Mouse (Mus musculus) gastrocnemius, postnatal 14 days (tissue): Measurements from ENCODE around the gene Anxa6. TPM values are rescaled to one million over a fixed set of nuclear protein-coding genes. Genes with fewer than 3 reads are reported as not detected.
A peak's percentile ranks its signal among the peaks of the same experiment; 100 is the strongest.

Experiments
- DNase-seq: peaks from one replicate; pipeline ENCODE4 v3.0.0; 2021; ENCODE audit warnings: mixed read lengths
- intact Hi-C: fragments of 180-260 bp; cut with DNase I; formaldehyde crosslinking; loops from one replicate; pipeline ENCODE4 v1.15.1; 2025; ENCODE audit warnings: low total_unique reads
- total RNA-seq, 2 experiments: library from RNA; stranded (reverse); gene quantifications; 2 replicates each; pipeline ENCODE4 v1.2.3; 2021

Anxa6 gene
- total RNA-seq, 2 experiments from 2014 or later = 222 to 236 TPM

GRCm38 (mm10) chr11:55011440-55011839 is 21.8 kb downstream of the Anxa6 start:
- DNase-seq = no peak
- intact Hi-C loops = no loop called here

DNA sequence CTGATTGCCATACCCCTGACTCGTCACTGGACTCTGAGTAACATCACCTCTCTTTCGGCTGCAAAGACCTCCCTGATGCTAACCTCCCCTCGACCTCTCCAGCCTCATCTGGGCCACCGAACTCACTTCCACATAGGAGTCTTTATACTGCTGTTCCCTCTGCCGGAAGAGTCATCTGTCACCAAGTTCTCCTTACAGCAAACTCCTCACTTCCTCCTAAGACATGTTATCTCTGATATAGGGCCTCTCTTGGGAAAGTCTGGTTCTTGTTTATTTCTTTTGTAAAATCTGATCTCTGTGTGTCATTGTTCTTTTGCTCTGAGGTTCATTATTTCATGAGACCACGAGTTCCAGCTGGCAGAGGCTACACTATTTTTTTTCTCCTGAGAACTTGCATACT is 25.0 kb downstream of the Anxa6 start:
- DNase-seq = no peak
- intact Hi-C loops = loop anchor here (10.0 kb wide), 1 partner anchor 147 kb away; the partner anchor contains the start of gene Slc36a3

DNA sequence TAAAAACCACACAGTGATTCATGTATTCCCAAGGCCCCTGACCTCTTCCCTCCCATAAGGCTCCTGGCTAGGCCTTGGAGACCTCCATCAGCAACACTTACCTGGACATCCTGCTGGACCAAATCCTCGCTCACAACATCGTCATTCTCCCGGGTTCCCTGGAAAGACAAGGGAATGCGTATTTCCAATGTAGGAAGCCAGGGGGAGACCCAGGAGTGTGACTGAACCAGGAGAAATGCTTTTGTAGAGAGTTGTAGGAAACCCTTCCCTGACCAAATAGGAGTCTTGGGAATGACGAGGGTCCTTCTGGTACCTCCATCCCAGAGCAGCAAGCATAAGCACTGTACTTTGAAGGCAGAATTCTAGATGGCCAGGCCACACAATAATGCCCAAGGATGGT is 27.6 kb downstream of the Anxa6 start:
- intact Hi-C loops = loop anchor here (10.0 kb wide), 1 partner anchor 149 kb away; the partner anchor contains the start of gene Slc36a3
- no peak for DNase-seq

- intact Hi-C loops = loop anchor here (10.0 kb wide), 1 partner anchor 150 kb away; the partner anchor contains the start of gene Slc36a3
- no peak for DNase-seq
Measured at GRCm38 (mm10) chr11:55004970-55005502, 28.2 kb downstream of the Anxa6 start.

DNA sequence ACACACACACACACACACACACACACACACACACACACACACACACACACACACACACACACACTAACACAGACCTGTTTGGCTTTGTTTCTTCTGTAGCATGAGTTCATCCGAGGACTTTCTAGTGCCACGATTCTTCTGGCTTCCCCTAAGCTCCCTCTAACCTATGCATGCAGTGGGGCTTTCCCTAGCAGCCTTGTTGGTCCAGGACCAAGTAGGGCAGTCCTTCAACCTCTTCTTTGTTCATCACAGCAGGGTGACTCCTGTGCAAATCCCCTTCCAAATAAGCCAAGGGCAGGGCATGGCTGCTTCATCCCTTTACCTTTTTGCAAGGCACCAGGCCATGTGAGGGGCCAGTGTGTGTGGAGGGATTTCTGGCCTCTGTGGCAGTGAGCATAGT is 34.5 kb downstream of the Anxa6 start:
- DNase-seq = no peak
- intact Hi-C loops = loop anchor here (2.0 to 10.0 kb wide), 2 partner anchors 38 to 86 kb away; no protein-coding TSS in a partner anchor

DNA sequence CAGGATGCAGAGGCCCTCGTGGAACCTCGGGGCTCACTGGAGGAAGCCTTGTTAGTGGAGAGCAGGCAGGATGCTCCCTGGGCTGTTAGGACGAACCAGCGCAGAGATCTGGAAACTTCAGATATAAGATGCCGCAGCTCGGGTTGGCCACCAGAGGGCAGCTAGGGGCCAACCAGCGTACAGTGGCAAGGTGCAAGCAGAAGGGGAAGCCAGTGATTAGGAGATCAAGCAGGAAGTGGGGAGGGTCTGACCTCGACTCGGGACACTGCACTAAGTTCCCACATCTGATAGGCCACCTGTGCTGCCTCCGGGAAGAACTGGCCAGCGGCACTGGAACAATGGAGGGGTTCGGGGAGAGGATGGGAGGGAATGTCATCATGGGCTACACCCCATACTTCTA is 35.0 kb downstream of the Anxa6 start:
- intact Hi-C loops = loop anchor here (2.0 to 10.0 kb wide), 2 partner anchors 39 to 87 kb away; no protein-coding TSS in a partner anchor
- DNase-seq = peak; percentile 52

DNA sequence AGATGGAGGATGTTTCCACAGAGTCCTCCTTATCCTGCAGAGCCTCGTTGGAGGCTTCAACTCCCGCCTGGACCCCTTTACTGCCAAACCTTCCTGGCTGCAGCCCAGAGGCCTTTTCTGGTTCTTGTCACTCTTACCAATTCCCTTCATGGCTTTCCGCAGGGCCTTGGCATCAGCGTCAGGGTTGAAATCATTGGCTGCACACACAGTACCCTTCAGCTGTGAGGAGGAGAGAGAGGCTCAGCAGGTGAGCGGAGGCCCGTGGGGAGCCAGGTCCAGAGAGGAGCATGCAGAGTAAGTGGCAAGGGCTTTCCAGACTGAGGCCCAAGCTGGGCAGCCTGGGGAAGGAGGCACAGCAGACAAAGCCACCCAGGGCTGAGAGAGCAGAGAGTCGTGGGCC is 37.1 kb downstream of the Anxa6 start:
- DNase-seq = no peak
- intact Hi-C loops = loop anchor here (10.0 kb wide), 1 partner anchor 89 kb away; no protein-coding TSS in a partner anchor

DNA sequence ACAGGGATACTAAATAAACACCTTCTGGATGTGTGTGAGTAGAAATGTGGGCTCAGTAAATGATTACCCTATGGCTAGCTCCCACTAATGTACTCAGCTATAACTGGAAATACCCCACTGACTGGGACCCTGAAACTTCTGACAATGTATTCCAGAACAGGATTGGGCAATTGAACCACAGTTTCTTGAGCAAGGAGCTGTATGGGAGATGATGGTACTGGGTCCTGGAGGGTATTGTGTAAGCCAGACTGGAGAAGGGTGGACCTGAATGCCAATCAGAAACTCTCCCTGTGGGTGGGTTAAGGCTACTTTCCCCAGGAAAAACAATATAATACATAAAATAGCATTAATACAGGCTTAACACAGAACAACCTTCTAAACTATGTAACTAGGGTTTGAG is 43.3 kb downstream of the Anxa6 start:
- DNase-seq = no peak
- intact Hi-C loops = loop anchor here (5.0 to 10.0 kb wide), 2 partner anchors 95 to 113 kb away; no protein-coding TSS in a partner anchor

DNA sequence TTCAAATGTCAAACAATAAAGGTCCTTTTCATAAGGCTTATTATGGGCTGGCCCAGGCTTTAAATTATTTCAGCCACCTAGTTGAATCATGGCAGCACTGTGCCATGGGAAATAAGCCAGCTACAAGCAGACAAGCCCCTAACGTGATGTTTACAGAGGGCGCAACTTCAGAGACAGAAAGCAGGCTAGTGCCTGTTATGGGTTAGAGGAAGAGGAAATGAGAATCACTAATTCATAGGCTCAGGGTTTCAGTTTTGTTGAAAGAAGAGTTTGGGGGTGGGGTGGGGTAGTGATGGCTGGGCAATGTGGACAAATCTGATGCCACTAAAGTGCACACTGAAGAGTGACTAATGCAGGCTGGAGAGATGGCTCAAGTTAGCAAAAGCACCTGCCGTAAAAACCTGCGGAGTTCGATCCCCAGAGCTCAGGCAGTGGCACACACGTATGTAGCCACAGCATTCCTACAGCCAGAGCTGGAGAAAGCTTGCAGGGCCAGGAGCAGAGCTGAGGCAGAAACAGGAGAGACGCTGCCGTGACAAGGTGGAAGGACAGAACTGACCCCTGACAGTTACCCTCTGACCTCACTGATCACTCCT is 44.4 kb downstream of the Anxa6 start:
- DNase-seq = no peak
- intact Hi-C loops = loop anchor here (5.0 kb wide), 1 partner anchor 112 kb away; no protein-coding TSS in a partner anchor

GRCm38 (mm10) chr11:54987974-54988373 is 45.3 kb downstream of the Anxa6 start:
- intact Hi-C loops = loop anchor here (2.0 to 5.0 kb wide), 2 partner anchors 59 to 111 kb away; no protein-coding TSS in a partner anchor

GRCm38 (mm10) chr11:54985086-54985485 is 48.2 kb downstream of the Anxa6 start:
- DNase-seq = no peak
- intact Hi-C loops = loop anchor here (5.0 kb wide), 1 partner anchor 108 kb away; no protein-coding TSS in a partner anchor

More at GRCm38 (mm10) chr11:54987974-54988373, 45.3 kb downstream of the Anxa6 start:
- DNase-seq = no peak

DNA sequence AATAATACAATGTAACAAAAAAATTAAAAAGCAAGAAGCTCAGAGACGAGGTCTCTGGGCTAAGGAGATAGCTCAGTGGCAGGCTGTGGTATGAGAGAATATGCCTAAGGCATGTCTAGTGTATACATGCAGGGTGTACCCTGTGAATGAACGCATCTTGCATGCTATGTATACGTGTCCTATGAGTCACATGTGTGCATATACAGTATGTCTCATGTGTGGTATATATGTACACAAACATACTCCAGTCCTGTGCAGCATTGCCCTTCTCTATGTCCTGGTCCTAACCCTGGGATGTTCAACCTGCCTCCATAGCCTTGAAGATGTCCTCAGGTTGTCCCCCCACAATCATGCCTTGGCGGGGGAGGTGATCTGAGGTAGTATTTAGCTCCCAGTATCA is 48.7 kb downstream of the Anxa6 start:
- intact Hi-C loops = no loop called here
- DNase-seq = no peak

DNA sequence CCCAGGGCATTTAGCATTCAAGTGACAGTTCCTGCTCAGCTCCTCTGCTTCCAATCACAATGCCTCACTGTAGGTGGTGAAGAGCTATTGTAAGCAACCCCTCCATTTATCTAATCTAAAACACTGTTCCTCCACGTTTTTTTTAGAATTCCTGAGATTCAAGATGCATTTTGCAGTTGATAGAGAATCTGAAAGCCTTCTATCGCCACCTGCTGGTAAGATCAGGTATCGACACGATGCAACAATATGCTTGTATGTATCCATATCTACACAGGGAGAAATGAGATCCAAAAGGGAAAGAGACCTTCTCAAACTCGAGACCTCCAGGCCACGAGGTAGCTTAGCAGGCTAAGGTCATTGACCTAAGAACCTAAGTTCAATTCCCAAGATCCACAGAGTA is 49.2 kb downstream of the Anxa6 start:
- intact Hi-C loops = no loop called here
- DNase-seq = peak; percentile 60

DNA sequence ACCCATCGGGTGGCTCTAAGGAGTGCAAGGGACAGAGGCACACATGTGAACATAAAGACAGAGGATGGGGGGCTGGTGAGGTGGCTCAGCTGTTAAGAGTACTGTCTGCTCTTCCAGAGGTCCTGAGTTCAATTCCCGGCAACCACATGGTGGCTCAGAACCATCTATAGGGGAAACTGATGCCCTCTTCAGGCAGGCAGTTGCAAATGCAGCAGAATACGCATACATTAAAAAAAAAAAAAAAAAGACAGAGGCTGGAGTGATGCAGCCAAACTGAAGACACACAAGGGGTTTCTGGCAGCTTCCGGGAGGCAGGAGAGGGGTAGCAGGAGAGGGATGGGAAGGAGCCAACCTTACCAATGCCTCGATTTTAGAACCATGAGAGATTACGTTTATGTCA is 50.7 kb downstream of the Anxa6 start:
- no peak for DNase-seq
- intact Hi-C loops = no loop called here

DNA sequence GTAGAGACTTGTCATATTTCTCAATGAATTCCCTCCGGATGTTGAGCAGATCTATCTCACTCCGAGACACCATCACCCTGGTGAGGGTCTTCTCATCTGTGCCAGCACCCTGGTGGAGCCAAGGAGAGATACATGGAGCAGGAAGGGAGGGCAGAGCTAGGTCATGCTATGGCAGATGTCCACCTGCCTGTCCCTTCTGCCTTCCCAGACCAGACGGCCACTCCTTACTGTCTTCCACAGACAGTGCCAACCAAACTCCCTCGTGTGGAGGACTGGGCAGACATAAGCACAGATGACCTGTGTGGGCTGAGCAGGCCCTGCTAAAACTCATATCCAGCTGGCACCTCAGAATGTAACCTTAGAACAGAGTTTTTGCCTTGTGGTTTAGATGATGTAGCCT is 51.6 kb downstream of the Anxa6 start:
- no peak for DNase-seq
- intact Hi-C loops = loop anchor here (2.0 kb wide), 1 partner anchor 47 kb away; no protein-coding TSS in a partner anchor

- intact Hi-C loops = no loop called here
- no peak for DNase-seq
Measured at GRCm38 (mm10) chr11:54977385-54977937, 55.8 kb downstream of the Anxa6 start.

GRCm38 (mm10) chr11:54976351-54976750 is 56.9 kb downstream of the Anxa6 start:
- no peak for DNase-seq
- intact Hi-C loops = no loop called here

GRCm38 (mm10) chr11:54975756-54976155 is 57.5 kb downstream of the Anxa6 start:
- intact Hi-C loops = no loop called here
- DNase-seq = no peak

DNA sequence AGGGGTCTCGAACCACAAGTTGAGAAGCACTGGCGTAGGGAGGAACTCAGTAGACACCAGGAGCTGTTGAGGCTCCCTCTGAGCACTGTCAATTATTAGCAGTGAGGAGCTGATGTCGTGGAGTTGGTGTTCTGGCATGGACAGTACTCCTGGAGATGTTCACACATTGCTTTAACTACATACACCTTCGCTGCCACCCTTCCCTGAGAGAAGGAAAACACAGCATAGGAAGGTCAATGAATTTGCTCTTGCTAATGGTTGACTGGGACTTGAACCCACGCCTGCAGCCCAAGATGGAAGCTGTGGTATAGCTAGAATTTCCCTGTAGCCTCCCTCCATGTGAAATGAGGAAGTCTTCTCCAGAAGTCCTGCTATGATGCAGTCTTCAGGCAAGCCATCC is 57.9 kb downstream of the Anxa6 start:
- intact Hi-C loops = no loop called here
- DNase-seq = no peak

DNA sequence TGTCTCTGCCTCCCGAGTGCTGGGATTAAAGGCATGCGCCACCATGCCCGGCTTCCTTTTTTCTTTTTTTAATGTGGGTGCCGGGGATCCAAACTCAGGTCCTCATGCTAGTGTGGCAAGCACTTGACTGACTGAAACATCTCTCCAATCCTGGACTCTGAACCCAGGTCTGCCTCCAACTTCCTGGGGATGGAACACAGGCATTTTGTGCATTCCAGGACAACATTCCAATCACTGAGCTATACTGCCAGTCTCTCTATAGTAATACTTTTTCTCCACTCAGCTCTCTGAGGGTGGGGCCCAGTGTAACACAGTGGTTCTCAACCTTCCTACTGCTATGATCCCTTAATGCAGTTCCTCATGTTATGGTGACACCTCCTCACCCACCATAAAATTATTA is 58.6 kb downstream of the Anxa6 start:
- no peak for DNase-seq
- intact Hi-C loops = no loop called here
